Mouse (Mus musculus) ES-Bruce4 (cell line): Measurements from ENCODE around the gene Kcnh3. TPM values are rescaled to one million over a fixed set of nuclear protein-coding genes. Genes with fewer than 3 reads are reported as not detected.

Experiments
- H3K27ac ChIP-seq: 2 replicates; pipeline ENCODE4 v1.5.1; 2012; ENCODE audit warnings: low read length, inconsistent platforms; ENCODE audit not compliant: insufficient read depth
- H3K27me3 ChIP-seq: 2 replicates; pipeline ENCODE4 v1.6.1; 2012; ENCODE audit warnings: mild to moderate bottlenecking, low read length, inconsistent platforms; ENCODE audit not compliant: control insufficient read depth, poor library complexity, insufficient read depth, severe bottlenecking
- H3K36me3 ChIP-seq: 2 replicates; pipeline ENCODE4 v1.6.1; 2012; ENCODE audit warnings: inconsistent platforms, mild to moderate bottlenecking, low read length, moderate library complexity; ENCODE audit not compliant: control insufficient read depth, poor library complexity, insufficient read depth, severe bottlenecking
- H3K4me1 ChIP-seq: one replicate; pipeline ENCODE4 v1.8.1; 2011; ENCODE audit warnings: low read length; ENCODE audit not compliant: control insufficient read depth, insufficient read depth
- H3K4me3 ChIP-seq: 2 replicates; pipeline ENCODE4 v1.5.1; 2011; ENCODE audit warnings: low read depth, mild to moderate bottlenecking, low read length
- H3K9ac ChIP-seq: 2 replicates; pipeline ENCODE4 v1.6.1; 2012; ENCODE audit warnings: low read depth, mild to moderate bottlenecking, inconsistent platforms; ENCODE audit not compliant: poor library complexity, severe bottlenecking
- H3K9me3 ChIP-seq: replicated peaks from 2 replicates; pipeline ENCODE4 v1.6.1; 2012; ENCODE audit warnings: mild to moderate bottlenecking, low read length, inconsistent platforms; ENCODE audit not compliant: control insufficient read depth, poor library complexity, insufficient read depth, severe bottlenecking
- CTCF ChIP-seq: IDR thresholded peaks from one replicate; pipeline ENCODE4 v1.8.1; 2011; ENCODE audit warnings: low read depth, low read length
- EP300 ChIP-seq: IDR thresholded peaks from 2 replicates; pipeline ENCODE4 v1.6.1; 2011; ENCODE audit warnings: low read depth, low read length; ENCODE audit not compliant: insufficient read depth
- POLR2A ChIP-seq: IDR thresholded peaks from one replicate; pipeline ENCODE4 v1.8.1; 2011; ENCODE audit warnings: low read length; ENCODE audit not compliant: insufficient read depth
- polyA plus RNA-seq: library from polyadenylated mRNA; stranded (reverse); fragments of >200 nt; gene quantifications from 2 replicates; pipeline ENCODE4 v1.2.4, GENCODE M21; 2011; ENCODE audit warnings: low read depth; ENCODE audit not compliant: missing spikeins, insufficient read depth, insufficient read length

The Kcnh3 gene
- polyA plus RNA-seq, 1 experiment, result 0.99 TPM

DNA sequence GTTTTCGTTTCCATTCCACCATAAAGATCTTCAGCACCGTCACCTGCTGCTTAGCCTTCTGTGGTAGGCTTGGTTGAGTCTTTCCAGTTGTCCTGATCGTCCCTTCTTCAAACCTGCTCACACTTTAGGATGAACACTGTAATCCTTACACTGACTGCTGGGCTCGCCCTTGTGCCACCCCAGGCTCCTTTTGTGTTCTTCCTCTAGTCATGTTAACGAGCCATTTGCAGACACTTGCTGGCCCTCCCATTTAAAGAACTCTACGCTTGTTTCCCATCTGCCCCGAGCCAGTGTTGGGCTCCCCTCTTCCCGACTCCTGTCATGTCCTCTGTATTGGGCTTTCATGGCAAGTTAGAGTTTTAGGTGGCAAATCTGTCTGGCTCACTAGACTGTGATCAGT, 18.7 kb upstream of the Kcnh3 start:
- Histone ChIP-seq H3K27ac (peak overlapping the region; percentile 36), H3K36me3 (peaks cover 4% of the 10 kb centered on the region; the same call in 1 of the 2 replicates), H3K9ac (no peak overlapping the region), H3K4me1 (no peaks in the 10 kb centered on the region), H3K4me3 (no peak overlapping the region), H3K9me3 (no peaks in the 10 kb centered on the region), H3K27me3 (no peaks in the 10 kb centered on the region)
- TF ChIP-seq CTCF (no peak), EP300 (0 out of 2 replicates have a peak, but pooled peaks have one; percentile 25)

DNA sequence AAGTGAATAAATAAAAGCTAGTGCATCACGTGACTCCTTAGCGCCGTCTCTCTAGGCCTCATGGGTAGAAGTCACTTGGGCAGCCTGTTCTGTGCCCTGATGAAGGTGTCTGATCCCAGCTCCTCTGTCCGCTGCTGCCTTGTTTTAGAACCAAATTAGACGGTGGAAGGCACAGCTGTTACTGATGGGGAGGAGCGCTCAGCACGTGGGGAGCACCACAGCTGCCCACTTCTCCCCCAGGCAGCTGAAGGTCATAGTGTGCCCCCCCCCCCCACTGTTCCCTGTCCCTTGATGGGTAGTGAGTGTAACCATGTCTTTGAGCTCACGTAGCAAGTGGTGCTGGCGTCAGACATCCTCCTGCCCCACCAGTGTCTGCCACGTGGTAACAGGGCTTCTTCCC, 11.5 kb upstream of the Kcnh3 start:
- no peak overlapping the region for H3K27ac ChIP-seq
- H3K27me3 ChIP-seq, result no peaks in the 10 kb centered on the region
- no peak overlapping the region for H3K9ac ChIP-seq
- H3K36me3 ChIP-seq, result peaks cover 4% of the 10 kb centered on the region
- peaks cover 2% of the 10 kb centered on the region for H3K4me1 ChIP-seq
- H3K9me3 ChIP-seq, result no peaks in the 10 kb centered on the region
- TF ChIP-seq EP300, result no peak
- TF ChIP-seq POLR2A, result no peak
- no peak for TF ChIP-seq CTCF
- H3K4me3 ChIP-seq, result no peak overlapping the region

DNA sequence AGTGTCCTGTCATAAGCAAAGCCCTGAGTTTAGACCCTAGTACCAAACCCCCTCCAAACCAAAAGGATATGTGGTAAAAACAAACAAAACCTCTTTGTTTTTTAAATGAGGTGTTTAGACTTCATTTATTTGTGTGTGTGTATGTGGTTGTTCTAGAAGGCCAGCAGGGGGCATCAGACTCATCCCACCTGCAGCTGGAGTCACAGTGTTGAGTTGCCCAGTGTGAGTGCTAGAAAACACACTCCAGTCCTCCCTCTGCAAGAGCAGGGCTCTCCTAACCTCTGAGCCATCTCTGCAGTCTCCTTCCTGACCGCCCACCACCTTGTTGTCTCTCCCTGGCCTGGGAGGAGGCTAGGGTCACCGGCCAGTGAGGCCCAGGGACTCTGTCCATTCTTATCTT, 9.7 kb upstream of the Kcnh3 start:
- TF ChIP-seq POLR2A (no peak), CTCF (peak; percentile 78), EP300 (0 out of 2 replicates have a peak, but pooled peaks have one; percentile 55)
- Histone ChIP-seq H3K27me3 (no peaks in the 10 kb centered on the region), H3K36me3 (peaks cover 4% of the 10 kb centered on the region; the same call in 1 of the 2 replicates), H3K9ac (no peak overlapping the region), H3K9me3 (no peaks in the 10 kb centered on the region), H3K27ac (peak overlapping the region; percentile 94), H3K4me1 (peaks cover 2% of the 10 kb centered on the region), H3K4me3 (no peak overlapping the region)

DNA sequence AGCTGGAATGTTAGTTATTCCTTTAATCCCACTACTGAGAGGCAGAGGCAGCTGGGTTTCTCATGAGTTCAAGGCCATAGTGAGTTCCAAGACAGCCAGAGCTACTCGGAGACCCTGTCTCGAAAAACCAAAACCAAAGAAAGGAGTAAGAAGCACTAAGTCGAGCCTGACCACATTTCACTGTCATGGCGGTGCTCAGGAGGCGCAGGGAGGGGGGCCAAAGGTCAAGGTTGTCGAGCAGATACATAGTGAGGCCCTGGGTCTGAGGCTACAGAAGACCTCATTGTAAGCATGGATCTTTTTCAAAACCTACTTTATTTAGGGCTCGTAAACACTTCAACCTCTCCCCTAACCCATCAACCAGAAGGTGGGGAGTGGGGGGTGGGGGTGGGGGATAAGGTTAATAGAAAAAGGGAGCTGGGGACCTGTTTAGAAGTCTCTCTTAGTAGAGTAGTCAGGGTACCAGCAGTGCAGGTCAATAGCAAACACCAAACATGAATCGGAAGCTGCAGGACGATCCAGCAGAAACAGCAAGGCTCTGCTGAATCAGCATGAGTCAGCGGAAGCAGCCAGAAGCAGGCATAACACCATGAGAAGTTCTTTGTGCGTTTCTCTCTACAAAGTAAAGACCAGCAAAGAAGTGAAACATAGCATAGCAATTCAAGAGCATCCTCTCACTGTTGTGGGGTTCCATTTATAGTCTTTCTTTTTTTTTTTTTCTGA, 8.8 kb upstream of the Kcnh3 start:
- Histone ChIP-seq H3K27me3 (no peaks in the 10 kb centered on the region), H3K9me3 (no peaks in the 10 kb centered on the region), H3K27ac (peak overlapping the region; percentile 86), H3K4me1 (peaks cover 2% of the 10 kb centered on the region), H3K4me3 (no peak overlapping the region), H3K36me3 (peaks cover under 1% of the 10 kb centered on the region; the same call in 1 of the 2 replicates), H3K9ac (peak overlapping the region; percentile 18; the same call in 1 of the 2 replicates)
- TF ChIP-seq POLR2A (no peak), EP300 (peak; percentile 88)

DNA sequence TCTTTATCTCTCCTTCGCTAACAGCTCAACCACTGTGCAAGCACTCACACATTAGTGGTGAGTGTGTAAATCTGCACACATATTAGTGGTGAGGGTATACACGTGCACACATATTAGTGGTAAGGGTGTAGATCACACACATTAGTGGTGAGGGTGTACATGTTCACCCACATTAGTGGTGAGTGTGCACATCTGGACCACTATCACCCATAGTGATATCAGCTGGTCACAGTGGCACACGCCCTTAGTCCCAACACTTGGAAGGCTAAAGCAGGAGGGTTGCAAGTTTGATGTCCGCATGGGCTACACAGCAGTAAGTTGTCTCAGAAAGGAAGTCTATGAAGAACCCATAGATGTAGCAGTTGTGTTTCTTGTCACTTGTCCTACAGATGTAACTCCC, 7.0 kb upstream of the Kcnh3 start:
- Histone ChIP-seq H3K4me1 (peaks cover 8% of the 10 kb centered on the region), H3K9me3 (no peaks in the 10 kb centered on the region), H3K27ac (0 out of 2 replicates have a peak overlapping the region, but pooled peaks have one; percentile 1), H3K36me3 (no peaks in the 10 kb centered on the region), H3K27me3 (no peaks in the 10 kb centered on the region), H3K9ac (no peak overlapping the region), H3K4me3 (no peak overlapping the region)
- no peak for TF ChIP-seq CTCF
- TF ChIP-seq EP300, result no peak
- no peak for TF ChIP-seq POLR2A

DNA sequence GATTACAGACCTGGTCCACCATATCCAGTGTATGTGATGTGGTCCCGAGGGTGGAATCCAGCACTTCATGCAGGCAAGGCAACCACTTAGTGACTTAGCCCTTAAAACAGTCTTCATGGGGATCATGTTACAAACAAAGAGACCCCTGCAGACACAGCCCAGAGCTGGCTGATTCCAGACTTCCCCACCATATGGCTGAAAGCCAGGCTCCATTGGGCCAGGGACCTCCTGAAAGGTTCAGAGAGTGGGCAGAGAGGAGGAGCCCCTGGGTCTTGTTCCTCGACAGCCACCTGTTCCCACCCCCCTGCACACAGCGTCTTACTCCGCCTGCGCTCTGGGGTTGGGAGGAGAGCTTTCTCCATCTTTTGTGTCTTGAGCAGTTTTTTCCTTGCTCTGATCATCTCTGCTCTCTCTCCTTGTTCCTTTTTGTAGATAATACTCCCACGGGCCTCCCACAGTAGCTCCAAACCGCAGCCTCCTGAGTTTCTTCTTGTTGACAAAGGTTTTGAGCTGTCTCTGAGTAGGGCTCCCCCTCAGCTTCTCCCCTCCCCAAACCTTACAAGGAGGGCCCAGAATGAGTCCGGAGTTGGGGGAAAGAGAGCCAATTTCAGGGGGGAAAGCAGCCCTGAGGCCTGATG, 3.2 kb upstream of the Kcnh3 start:
- H3K27ac ChIP-seq, result no peak overlapping the region
- no peak overlapping the region for H3K9ac ChIP-seq
- H3K9me3 ChIP-seq, result no peaks in the 10 kb centered on the region
- no peaks in the 10 kb centered on the region for H3K36me3 ChIP-seq
- TF ChIP-seq EP300 (no peak), POLR2A (no peak), CTCF (no peak)
- H3K4me3 ChIP-seq, result no peak overlapping the region
- peaks cover 6% of the 10 kb centered on the region for H3K4me1 ChIP-seq
- H3K27me3 ChIP-seq, result peaks cover 9% of the 10 kb centered on the region
